Mouse (Mus musculus): ENCODE results near the gene Ankrd27.
A peak's percentile ranks its signal among the peaks of the same experiment; 100 is the strongest.

Gene Ankrd27

DNA sequence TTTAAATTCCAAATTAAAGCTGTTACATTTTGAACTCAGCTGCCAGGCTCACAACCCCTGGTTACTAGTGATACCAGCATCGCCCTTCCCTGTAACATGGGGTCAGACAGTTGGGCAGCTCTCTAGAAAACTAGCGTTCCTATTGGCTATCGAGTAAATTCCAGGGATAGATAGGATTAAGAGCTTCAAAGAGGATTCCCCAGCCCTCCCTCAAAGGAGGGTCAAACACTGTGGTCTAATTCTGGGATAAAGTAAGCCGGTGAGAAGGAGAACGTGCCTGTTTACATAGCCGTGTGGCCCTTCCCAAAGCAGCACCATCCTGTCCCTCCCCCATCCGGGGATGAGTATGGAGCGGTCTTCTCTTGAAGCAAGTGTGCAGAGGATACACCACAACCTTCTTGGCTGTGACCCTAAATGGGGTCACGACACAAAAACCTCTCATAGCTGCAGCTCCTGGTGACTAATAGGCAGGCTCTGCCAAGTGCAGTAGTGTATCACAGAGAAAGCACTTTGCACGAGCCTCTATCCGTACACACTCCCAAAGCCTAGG lies 2.5 kb upstream of the Ankrd27 start:
- DNase-seq (ENCODE audit: low read depth, low spot score), result no peak

DNA sequence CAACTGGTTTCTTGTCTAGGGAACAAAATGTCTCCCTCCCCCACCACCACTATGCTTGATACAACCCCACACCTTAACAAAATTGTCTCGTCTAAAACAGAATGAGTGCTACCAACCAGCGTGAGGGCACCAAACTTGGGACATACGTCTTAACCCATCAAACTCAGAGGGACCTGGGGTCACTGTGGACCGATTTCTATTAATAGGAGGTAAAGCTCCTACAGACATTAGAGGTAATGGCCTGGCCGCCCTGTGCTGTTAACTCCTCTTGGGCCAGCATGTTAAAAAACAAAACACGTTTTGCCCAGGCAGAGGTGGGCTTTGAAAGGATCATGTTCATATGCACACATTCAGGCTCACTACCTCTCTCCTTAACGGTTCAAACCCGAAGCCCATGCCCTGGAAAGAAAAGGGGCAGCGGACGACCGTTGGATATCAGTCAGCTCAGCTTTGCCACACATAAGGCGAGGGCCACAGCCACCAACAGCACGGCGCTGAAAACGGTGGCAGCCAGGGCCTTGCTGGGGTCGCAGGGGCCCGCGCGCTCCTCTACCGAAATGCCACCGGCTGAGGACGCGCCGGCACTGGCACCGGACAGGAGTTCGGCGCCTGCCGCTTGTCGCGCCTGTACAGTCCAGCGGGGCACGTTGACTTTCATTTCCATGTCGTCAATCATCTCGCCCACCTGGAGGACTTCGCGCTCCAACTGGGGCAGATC lies 1.8 kb upstream of the Ankrd27 start:
- no peak for DNase-seq (ENCODE audit: low read depth, low spot score)

DNA sequence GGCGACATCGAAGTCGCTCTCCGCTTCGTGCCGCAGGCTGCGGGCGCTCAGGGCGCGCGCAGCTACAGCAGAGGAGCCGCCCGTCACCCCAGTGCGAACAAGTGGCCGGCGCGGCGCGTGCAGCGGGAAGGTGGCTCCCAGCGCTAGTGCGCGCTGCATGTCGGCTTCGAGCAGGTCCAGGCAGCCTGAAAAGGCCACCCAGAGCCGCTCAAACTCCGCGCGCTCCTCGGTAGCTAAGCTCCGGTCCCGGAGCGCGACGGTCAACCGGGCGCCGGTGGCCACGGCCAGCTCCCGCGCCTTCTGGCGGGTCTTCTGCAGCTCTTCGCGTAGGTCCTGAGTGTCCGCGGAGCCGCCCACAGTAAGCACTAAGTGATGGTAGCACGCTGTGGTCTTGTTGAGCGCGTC lies 1.3 kb upstream of the Ankrd27 start:
- peak; percentile 59 for DNase-seq (ENCODE audit: low read depth, low spot score)

DNA sequence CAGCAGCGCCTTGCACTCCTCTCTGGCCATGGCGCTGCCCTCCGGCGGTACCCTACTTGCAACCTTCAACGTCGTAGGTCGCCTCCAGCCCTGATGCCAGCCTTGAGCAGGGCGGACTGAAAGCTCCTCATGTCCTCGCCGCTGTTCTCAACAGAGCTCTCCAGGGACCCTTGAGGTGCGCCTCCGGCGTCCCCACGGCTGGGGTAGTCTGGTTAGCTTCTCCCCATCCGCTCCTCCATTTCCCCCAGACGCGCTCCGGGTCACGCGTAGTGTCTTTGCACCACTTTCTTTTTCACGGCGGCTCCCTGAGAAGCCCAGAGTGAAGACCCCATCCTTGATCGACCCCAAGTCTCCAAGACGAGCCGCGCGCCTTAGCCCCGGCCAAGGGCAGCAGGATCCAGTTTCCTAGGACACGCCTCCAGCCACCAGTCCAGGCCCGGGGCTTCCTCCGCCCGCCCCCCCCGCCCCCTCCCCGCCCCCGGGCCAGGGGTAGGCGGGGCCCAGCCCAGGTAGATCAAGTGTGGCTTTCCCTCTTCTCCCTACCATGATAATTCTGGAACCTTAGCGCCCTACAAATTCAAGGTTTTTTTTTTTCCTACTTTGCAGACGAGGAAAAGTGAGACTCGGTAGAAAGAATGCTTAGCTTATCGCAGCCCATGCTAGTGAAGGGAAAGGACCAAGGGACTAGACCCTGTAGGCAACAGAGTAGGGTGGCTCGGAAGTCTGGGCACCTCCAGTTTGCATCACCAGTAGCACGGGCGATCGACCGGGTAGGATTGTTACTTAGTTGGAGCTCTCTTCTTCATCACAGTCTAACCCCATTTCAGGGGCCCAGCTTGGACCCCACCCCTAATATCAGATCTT lies 621 bp upstream of the Ankrd27 start, which contains the start of gene Rgs9bp:
Gene Rgs9bp, minus strand, starts transcription at position 392 of the 864 bp plus-strand sequence.
- DNase-seq (ENCODE audit: low read depth, low spot score), result peak; percentile 87

DNA sequence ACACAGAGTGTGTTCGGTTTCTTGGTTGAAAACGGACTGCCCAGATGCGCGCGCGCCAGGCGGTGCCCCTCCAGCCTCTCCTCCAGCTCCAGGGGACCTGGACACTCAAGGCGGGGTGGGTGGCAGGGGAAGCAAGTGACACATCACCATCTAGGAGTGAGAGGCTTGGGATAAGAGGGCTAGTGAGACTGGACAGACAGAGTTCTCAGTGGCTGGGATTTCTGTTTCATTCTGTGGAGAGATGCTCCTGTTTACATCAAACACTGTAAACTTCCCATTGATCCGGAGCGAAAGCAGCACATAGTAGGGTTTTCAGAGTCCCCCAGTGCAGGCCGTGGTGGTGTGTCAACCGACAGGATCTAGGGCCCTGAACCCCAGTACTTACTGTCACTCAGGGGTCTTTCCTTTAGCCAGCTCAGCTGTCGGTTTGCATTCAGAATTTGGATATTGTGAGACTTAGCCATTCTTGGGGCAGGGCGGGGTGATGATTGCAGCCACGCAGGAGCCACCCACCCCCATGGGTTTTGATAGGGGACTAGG lies 932 bp downstream of the Ankrd27 start:
- no peak for DNase-seq (ENCODE audit: low read depth, low spot score)

DNA sequence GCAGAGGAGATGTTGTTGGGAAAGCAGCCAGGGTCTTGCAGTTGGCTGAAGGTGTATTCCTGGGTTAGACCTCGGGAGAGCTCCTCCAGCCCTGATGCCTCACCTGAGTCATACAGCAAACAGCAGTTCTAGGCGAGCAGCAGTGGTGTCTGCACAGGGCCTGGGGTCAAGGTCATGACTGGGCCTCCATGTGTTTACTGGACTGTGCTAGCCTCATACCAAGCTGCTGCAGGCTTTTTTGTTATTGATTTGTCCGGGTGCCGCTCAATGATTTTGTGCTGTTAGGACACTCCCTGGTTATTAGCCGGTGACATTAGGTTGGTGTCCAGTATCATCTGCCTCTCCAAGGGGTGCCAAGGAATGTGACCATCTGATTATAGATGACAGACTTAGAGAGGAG lies 1.7 kb downstream of the Ankrd27 start:
- DNase-seq (ENCODE audit: low read depth, low spot score), result no peak

DNA sequence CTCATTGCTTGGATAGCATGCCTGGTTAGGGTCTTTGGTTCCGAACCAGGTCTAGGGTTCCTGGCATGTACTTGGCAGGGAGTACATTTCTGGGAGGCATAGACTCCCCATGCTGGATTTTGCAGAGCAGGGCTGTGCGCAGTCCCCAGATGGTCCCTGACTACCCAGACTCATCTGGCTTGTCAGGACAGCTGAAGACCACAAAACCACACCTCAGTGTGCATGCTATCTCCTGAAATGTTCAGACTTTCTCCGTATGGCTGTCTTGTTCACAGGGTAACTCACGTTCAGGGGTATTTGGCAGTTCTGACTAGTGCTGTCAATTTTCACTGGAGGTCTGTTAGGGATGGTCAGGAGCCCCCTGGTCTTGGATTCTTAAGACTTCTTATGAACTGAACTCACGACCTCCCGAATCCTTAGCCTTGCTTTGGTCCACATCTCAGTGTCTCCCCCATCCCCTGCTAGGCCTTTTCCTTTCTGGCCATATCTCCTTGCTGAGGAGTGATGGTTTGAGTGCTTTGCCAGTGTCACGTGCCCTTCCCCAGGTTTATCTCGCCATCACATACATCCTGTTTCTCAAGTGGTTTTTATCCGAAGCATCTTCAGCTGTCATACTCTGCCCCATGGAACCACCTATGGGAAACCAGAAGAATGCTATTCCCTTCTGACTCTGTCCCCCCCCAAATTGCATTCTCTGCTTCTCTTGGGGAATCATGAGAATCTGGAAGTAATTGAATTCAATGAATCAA lies 2.8 kb downstream of the Ankrd27 start:
- no peak for DNase-seq (ENCODE audit: low read depth, low spot score)

DNA sequence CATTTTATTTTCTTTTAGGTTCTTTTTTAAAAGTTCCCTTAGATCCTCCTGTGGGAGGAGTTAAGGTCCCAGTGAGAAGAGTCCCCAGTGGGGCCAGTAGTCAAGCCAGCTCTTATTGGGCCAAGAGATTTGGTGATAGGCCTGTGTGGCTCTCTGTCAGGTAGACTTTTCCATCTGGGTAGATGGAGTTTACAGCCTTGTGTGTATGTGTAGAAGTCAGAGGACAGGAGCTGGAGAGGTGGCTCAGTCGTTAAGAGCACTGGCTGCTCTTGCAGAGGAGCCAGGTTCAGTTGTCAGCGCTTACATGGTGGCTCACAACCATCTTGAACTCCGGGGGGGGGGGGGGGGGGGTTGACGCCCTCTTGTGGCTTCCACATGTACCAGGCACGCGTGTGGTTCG lies 3.4 kb downstream of the Ankrd27 start:
- DNase-seq (ENCODE audit: low read depth, low spot score), result no peak

DNA sequence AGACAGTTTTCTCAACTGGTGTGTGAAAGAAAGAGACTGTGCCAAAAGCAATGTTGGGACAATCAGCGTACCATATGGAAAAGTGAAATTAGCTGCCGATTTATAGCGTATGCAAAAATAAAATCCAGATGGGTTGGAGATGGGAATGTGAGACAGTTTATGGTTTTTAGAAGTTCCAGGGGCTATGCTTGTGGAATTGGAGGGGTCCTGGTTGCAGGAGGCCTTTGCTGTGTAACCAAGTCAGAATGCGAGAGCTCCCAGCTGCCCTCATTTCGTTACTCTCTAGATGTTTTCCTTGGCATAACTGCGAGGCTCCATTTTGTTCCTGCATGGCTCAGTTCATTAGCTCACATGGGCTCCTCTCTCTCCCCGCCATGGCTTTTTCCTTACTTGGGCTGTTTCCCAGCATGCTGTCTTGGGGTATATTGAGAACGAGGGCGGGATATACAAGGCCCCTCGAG lies 4.7 kb downstream of the Ankrd27 start:
- DNase-seq (ENCODE audit: low read depth, low spot score), result no peak

DNA sequence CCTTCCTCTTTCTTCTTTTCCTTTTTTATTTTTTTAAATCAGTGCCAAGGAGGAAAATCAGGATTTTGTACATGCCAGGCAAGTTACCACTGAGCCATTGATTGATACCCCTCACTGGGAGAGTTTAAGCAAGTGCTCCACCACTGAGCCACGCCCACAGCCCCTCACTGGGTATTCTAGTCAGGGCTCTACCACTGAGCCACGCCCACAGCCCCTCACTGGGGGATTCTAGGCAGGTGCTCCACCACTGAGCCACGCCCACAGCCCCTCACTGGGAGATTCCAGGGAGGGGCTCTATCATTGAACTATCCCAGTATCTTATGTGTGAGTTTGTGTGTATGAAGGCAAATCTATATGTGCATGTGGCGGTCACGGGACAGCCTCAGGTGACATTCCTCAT lies 8.3 kb downstream of the Ankrd27 start:
- peak; percentile 81 for DNase-seq (ENCODE audit: low read depth, low spot score)

DNA sequence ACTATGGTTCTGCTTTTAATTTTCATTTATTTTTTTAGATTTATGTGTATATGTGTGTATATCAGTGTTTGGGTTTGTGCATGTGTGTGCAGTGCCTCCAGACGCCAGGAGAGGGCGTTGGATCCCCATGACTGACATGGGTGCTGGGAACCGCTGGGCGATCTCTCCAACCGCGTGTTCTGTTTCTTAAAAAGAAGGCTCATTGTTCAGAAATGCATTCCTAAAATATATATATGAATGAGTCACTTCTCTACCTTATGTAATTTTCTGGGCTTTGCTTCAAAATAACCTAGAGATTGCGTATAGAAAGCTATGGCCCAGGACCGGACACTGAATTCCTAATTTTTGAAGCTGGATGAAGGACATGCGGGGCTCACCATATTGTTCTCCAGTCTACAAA lies 13.4 kb downstream of the Ankrd27 start:
- DNase-seq (ENCODE audit: low read depth, low spot score), result peak; percentile 61

DNA sequence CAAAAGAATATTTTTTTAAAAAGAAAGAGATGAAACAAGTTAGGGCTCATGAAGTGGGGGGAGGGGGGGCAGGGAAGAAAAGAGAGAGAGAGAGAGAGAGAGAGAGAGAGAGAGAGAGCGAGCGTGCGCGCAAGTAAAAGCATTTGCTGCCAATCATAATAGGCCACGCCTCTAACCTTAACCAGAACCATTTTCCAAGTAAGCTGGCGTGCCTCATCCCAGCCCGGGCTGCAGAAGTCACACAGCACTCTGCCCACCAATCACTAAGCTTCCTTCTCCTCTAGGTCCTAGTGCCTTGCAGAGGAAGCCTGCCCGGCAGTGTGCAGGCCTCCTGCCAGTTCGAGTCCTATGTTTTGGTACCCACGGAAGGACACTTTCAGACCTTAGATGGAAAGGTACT lies 14.0 kb downstream of the Ankrd27 start:
- peak; percentile 66 for DNase-seq (ENCODE audit: low read depth, low spot score)

DNA sequence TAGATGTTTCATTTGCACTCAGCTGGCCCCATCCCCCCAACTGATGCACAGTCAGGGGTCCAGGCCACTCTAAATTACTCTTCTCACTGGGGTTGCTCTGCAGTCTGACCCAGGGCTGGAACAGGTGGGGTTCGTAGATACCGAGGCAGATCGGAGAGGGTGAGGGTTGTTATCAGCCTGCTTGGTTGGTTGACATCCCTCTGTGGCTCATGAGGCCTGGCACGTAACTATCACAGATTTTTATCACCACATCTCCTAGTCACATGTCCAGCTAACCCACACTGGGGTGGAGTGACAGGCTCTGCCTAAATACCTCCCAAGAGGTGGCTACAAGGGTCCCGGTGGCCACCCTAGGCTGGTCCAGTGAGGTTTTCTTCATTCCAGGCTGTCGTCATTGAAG lies 15.1 kb downstream of the Ankrd27 start:
- no peak for DNase-seq (ENCODE audit: low read depth, low spot score)

DNA sequence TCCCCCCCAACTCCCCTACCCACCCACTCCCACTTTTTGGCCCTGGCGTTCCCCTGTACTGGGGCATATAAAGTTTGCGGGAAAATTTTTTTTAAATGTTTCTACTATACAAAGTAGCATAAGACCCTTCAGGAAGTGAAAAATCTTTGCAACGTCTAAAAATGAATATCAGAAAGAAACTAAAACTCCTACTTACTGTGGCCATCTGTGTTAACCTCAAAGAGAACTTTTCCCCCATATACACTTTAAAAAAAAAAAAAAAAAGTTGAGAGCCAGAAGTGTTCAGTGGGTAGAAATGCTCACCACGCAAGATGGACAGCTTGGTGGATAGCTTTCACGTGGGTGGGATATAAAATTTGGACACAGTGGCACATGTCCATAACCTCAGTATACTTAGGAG lies 16.7 kb downstream of the Ankrd27 start:
- no peak for DNase-seq (ENCODE audit: low read depth, low spot score)

DNA sequence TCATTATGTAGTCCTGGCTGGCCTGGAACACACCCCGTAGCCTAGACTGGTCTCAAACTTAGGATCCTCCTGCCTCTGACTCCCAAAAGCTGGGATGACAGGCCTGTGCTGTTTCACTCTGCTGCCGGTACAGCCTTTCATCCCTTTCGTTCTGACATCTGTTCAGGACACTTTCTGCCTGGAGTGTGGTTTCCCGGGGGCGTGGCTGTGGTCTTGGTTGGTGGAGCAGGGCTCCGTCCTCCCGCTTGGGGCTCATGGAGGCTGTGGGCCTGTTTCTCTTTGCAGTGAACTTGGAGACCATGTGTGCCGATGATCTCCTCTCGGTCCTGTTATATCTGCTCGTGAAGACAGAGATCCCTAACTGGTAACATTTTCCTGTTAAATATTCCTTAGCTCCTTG lies 20.8 kb downstream of the Ankrd27 start:
- no peak for DNase-seq (ENCODE audit: low read depth, low spot score)

DNA sequence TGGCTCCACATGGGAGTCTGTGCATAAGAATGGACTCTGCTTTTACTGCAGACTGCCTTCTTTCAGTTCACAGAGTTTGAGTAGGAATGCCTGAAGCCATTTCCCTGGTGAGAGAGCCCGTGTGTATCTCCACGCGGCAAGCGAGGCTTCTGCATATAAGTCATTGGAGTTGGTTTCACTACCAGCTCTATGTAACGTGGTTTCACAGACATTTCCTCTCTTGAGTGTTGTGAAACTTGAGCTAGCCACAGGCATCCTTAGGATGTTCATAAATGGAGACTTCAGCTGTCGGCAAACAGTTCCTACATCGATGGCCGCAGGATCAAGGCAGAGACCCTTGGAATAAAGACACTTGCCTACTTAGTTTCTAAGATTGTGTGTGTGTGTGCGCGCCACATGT lies 23.2 kb downstream of the Ankrd27 start:
- DNase-seq (ENCODE audit: low read depth, low spot score), result no peak

DNA sequence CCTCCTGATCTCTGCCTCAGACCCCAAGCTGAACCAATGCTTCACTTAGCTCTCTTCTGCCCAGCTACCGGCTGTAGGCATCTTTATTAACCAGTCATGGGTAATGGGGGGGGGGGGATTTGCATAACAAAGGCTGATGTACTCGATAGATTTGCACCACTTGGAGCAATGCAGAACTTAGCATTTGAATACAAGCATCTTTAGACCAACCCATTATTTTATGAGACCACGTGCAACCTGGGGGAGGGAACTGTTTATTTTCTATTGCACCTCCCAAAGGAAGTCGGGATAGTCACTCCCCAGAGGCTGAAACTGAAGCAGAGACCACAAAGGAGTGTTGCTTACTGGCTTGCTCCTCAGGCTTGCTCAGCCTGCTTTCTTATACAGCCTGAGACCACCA lies 31.5 kb downstream of the Ankrd27 start:
- DNase-seq (ENCODE audit: low read depth, low spot score), result peak; percentile 86

DNA sequence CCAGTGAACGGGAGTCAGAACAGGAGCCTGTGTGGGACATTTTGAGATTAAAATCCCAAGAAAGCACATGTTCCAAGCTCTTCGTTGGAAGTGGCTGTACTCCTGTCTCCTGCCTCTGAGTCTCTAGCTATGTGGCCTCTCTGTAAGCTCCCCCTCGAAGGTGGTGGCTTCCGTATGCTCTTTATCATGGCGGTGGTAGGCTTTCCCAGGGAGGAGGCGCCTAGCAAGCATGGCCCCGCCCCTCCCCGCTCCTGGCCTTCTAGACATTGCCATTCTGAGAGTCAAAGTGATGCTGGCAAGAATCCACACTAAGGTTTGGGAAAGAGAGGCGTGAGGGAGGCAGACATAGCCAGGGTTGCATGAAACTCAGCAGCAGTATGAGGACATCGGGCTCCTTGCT lies 36.6 kb downstream of the Ankrd27 start:
- DNase-seq (ENCODE audit: low read depth, low spot score), result peak; percentile 59

DNA sequence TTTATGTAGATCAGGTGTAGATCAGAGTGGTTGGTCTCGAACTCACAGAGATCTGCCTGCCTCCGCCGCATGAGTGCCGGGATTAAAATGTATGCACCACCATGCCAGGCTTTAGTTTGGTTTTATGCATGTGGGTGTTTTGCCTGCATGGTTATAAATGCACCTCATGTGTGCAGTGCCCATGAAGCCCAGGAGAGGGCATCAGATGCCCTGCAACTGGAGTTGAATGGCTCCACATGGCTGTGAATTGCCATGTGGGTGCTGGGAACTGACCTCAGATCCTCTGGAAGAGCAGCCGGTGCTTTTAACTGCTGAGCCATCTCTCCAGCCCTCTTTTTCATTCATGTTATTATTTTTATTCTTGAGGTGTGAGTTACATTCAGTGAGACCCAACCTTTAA lies 40.0 kb downstream of the Ankrd27 start:
- DNase-seq (ENCODE audit: low read depth, low spot score), result peak; percentile 68

DNA sequence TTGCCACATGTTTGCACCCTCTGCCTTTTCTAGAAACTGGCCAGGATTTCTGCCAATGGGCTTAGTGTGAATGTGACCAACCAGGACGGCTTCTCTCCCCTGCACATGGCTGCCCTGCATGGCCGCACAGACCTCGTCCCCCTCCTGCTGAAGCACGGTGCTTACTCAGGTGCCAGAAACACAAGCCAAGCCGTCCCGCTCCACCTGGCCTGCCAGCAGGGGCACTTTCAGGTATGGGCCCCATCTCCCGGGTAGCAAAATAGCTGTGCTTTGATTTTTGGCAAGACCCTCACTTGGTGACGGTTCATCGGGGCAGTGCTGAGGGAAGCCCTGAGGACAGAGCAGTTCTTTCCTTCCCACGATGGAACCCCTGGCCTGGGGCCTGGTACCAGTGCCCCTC lies 41.3 kb downstream of the Ankrd27 start:
- DNase-seq (ENCODE audit: low read depth, low spot score), result no peak

DNA sequence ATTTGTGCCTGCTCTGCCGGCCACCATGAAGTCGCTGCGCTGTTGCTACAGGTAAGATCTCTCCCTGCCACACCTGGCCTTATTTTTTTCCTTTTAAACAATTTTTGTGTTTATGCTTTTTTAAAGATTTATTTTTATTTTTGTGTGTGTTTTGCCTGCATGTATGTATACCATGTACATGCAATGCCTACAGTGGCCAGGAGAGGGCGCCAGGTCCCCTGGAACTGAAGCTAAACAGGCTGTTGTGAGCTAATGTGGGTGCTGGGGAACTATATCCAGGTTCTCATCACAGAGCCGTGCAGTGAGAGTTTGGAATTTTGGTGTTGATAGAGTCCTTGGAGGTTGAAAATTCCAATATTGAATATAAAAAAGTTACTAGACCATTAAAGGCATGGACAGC lies 42.5 kb downstream of the Ankrd27 start:
- DNase-seq (ENCODE audit: low read depth, low spot score), result peak; percentile 62

DNA sequence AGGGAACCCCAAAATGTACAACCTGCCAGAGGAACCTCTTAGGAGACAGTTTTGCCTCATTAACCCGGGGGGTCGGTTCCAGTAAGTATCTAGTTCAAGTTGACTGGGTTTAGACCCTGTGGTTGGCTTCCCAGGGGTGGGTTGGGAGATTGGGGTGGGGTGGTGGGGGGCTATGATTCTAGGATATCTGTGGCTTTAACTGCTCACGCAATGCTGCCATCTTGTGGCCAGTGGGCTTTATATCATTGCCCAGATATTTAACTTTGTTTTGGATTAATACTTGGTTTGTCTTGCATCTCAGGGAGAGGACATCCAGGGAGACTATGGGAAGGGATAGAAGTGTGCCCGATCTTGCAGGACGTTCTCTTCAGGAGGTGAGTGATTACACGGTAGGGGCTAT lies 50.2 kb downstream of the Ankrd27 start:
- DNase-seq (ENCODE audit: low read depth, low spot score), result peak; percentile 41
